Mouse (Mus musculus): ENCODE measurements around the gene Zfp612.
"Not testable (repeated sequence)": the region's sequence is repeated elsewhere in the genome, so short reads cannot be mapped to it uniquely, and the experiment has no call there.

Gene Zfp612

GRCm38 (mm10) chr8:110079282-110080221, at the start of gene Zfp612:
Gene Zfp612 (plus strand): TSS chr8:110079746.
- DNase-seq (ENCODE audit: low read depth, low spot score): peak; percentile 53

GRCm38 (mm10) chr8:110033771-110034170, 45.8 kb upstream of the Zfp612 start:
- DNase-seq (ENCODE audit: low read depth, low spot score): not testable (repeated sequence)

- DNase-seq (ENCODE audit: low read depth, low spot score): no peak
Observed at GRCm38 (mm10) chr8:110034331-110034730, 45.2 kb upstream of the Zfp612 start.

GRCm38 (mm10) chr8:110036156-110036555, 43.4 kb upstream of the Zfp612 start:
- DNase-seq (ENCODE audit: low read depth, low spot score): no peak

- no peak for DNase-seq (ENCODE audit: low read depth, low spot score)
Observed at GRCm38 (mm10) chr8:110039216-110039615, 40.3 kb upstream of the Zfp612 start.

- DNase-seq (ENCODE audit: low read depth, low spot score): no peak
Observed at GRCm38 (mm10) chr8:110039659-110040058, 39.9 kb upstream of the Zfp612 start, which contains the start of gene Chst4. Gene Chst4 (minus strand): TSS chr8:110039740.

GRCm38 (mm10) chr8:110040509-110040908, 39.0 kb upstream of the Zfp612 start:
- DNase-seq (ENCODE audit: low read depth, low spot score): no peak

- no peak for DNase-seq (ENCODE audit: low read depth, low spot score)
Observed at GRCm38 (mm10) chr8:110051208-110051607, 28.3 kb upstream of the Zfp612 start.

- DNase-seq (ENCODE audit: low read depth, low spot score): no peak
Observed at GRCm38 (mm10) chr8:110058207-110058606, 21.3 kb upstream of the Zfp612 start.

GRCm38 (mm10) chr8:110064161-110064560, 15.4 kb upstream of the Zfp612 start:
- DNase-seq (ENCODE audit: low read depth, low spot score): no peak

GRCm38 (mm10) chr8:110064606-110065365, 14.8 kb upstream of the Zfp612 start:
- no peak for DNase-seq (ENCODE audit: low read depth, low spot score)

- DNase-seq (ENCODE audit: low read depth, low spot score): no peak
Observed at GRCm38 (mm10) chr8:110065676-110066075, 13.9 kb upstream of the Zfp612 start.

- DNase-seq (ENCODE audit: low read depth, low spot score): no peak
Observed at GRCm38 (mm10) chr8:110069706-110070105, 9.8 kb upstream of the Zfp612 start.

GRCm38 (mm10) chr8:110071600-110071999, 7.9 kb upstream of the Zfp612 start:
- peak; percentile 34 for DNase-seq (ENCODE audit: low read depth, low spot score)

GRCm38 (mm10) chr8:110074496-110074895, 5.0 kb upstream of the Zfp612 start:
- no peak for DNase-seq (ENCODE audit: low read depth, low spot score)

GRCm38 (mm10) chr8:110082416-110083105, 3.0 kb downstream of the Zfp612 start:
- no peak for DNase-seq (ENCODE audit: low read depth, low spot score)

- DNase-seq (ENCODE audit: low read depth, low spot score): peak; percentile 12
Observed at GRCm38 (mm10) chr8:110091869-110092268, 12.3 kb downstream of the Zfp612 start.

- no peak for DNase-seq (ENCODE audit: low read depth, low spot score)
Observed at GRCm38 (mm10) chr8:110100907-110101306, 21.4 kb downstream of the Zfp612 start, which contains the start of gene Gm21964. Gene Gm21964 (plus strand): TSS chr8:110101207.

GRCm38 (mm10) chr8:110101676-110102075, 22.1 kb downstream of the Zfp612 start:
- no peak for DNase-seq (ENCODE audit: low read depth, low spot score)

- DNase-seq (ENCODE audit: low read depth, low spot score): no peak
Observed at GRCm38 (mm10) chr8:110102653-110103052, 23.1 kb downstream of the Zfp612 start, which contains the start of gene Gm17720. Gene Gm17720 (minus strand): TSS chr8:110102753.

GRCm38 (mm10) chr8:110119715-110120114, 40.2 kb downstream of the Zfp612 start:
- no peak for DNase-seq (ENCODE audit: low read depth, low spot score)

- peak; percentile 62 for DNase-seq (ENCODE audit: low read depth, low spot score)
Observed at GRCm38 (mm10) chr8:110130537-110130936, 51.0 kb downstream of the Zfp612 start.

Measured in skeletal muscle tissue, adult 2 months (tissue).